ENCODE assay signal across 12 mouse cellular contexts in the genomic region with DNA sequence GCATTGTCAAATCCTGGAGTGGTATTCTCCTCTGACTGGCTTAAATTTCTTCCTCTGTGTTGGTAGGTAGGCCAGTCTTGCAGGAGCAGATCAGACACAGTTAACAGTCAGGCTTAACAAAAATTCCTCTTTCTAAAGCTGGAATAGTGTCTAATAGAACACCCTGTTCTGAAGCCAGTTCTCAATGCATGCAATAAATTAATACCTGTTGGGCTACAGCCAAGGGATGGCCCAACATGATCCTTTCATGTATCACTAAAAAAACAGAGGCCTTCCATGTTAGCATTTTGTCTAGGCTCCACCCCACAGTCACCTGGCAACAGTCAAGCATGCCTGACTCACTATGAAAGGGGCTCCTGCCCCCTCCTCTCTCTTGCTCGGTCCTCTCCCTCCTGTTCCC.
"Had no signal": no experiment of that assay in that cellular context is flagged by ENCODE, and none has a peak within 500 bp of the region (broad histone marks: within the 10 kb centered on the region; RNA-seq: fewer than 3 reads in every experiment).

No protein-coding gene starts in this region.

- DNase-seq: retina, postnatal 1 day; right cerebral cortex, adult 18-20 months; right cerebral cortex, postnatal 14 days; right cerebral cortex, postnatal 25 days; right cerebral cortex, postnatal 4 days; spleen, adult 18-20 months; thymus, adult 18-20 months; thymus, adult 2 months; thymus, postnatal 14 days; thymus, postnatal 25 days; thymus, postnatal 36 days; thymus, postnatal 4 days had no signal
